Mouse (Mus musculus) erythroblast, adult 5-6 weeks (primary cell): ENCODE results near the gene Hs3st4. TPM values are rescaled to one million over a fixed set of nuclear protein-coding genes. Genes with fewer than 3 reads are reported as not detected.

Experiments used
- ATAC-seq: replicated peaks from 2 replicates; pipeline ENCODE4 v1.8.0; 2016; ENCODE audit warnings: moderate number of reproducible peaks, mild to moderate bottlenecking, moderate TSS enrichment, inconsistent platforms; ENCODE audit not compliant: poor library complexity, low FRiP score, severe bottlenecking
- total RNA-seq, 2 experiments: library from RNA; stranded (forward) in 1 of 2; stranded (reverse) in 1 of 2; fragments of 150-400 nt in 1 of 2; fragments of 200-764, 138-1000 nt in 1 of 2; gene quantifications; 2 replicates each; pipeline versions ENCODE4 v1.2.3 to v1.2.4; 2015 to 2017; ENCODE audit warnings: low replicate concordance in 2 of 2

Hs3st4 gene
- total RNA-seq, 2 experiments from 2014 or later, result not detected

GRCm38 (mm10) chr7:124129019-124129418, 146.3 kb downstream of the Hs3st4 start:
- ATAC-seq, result no peak

- ATAC-seq, result no peak
Measured at GRCm38 (mm10) chr7:124131312-124131711, 148.6 kb downstream of the Hs3st4 start.

GRCm38 (mm10) chr7:124136133-124136532, 153.5 kb downstream of the Hs3st4 start:
- ATAC-seq, result no peak

GRCm38 (mm10) chr7:124141229-124141628, 158.6 kb downstream of the Hs3st4 start:
- no peak for ATAC-seq

GRCm38 (mm10) chr7:124150901-124151300, 168.2 kb downstream of the Hs3st4 start:
- no peak for ATAC-seq

GRCm38 (mm10) chr7:124163301-124163700, 180.6 kb downstream of the Hs3st4 start:
- ATAC-seq, result no peak

- no peak for ATAC-seq
Measured at GRCm38 (mm10) chr7:124166229-124166628, 183.6 kb downstream of the Hs3st4 start.

- no peak for ATAC-seq
Measured at GRCm38 (mm10) chr7:124168796-124169195, 186.1 kb downstream of the Hs3st4 start.

- no peak for ATAC-seq
Measured at GRCm38 (mm10) chr7:124170001-124170400, 187.3 kb downstream of the Hs3st4 start.

GRCm38 (mm10) chr7:124171992-124172391, 189.3 kb downstream of the Hs3st4 start:
- ATAC-seq, result no peak

- ATAC-seq, result no peak
Measured at GRCm38 (mm10) chr7:124180926-124181325, 198.3 kb downstream of the Hs3st4 start.

- no peak for ATAC-seq
Measured at GRCm38 (mm10) chr7:124184693-124185092, 202.0 kb downstream of the Hs3st4 start.

- no peak for ATAC-seq
Measured at GRCm38 (mm10) chr7:124198811-124199570, 216.3 kb downstream of the Hs3st4 start.

GRCm38 (mm10) chr7:124216921-124217320, 234.3 kb downstream of the Hs3st4 start:
- ATAC-seq, result no peak

- ATAC-seq, result no peak
Measured at GRCm38 (mm10) chr7:124220556-124220955, 237.9 kb downstream of the Hs3st4 start.

GRCm38 (mm10) chr7:124237896-124238670, 255.4 kb downstream of the Hs3st4 start:
- no peak for ATAC-seq

GRCm38 (mm10) chr7:124239903-124240647, 257.4 kb downstream of the Hs3st4 start:
- no peak for ATAC-seq

- no peak for ATAC-seq
Measured at GRCm38 (mm10) chr7:124249838-124250237, 267.2 kb downstream of the Hs3st4 start.

GRCm38 (mm10) chr7:124250566-124250965, 267.9 kb downstream of the Hs3st4 start:
- ATAC-seq, result no peak

GRCm38 (mm10) chr7:124258419-124258818, 275.8 kb downstream of the Hs3st4 start:
- ATAC-seq, result no peak
